ENCODE assay signal across 10 mouse cellular contexts in the genomic region with DNA sequence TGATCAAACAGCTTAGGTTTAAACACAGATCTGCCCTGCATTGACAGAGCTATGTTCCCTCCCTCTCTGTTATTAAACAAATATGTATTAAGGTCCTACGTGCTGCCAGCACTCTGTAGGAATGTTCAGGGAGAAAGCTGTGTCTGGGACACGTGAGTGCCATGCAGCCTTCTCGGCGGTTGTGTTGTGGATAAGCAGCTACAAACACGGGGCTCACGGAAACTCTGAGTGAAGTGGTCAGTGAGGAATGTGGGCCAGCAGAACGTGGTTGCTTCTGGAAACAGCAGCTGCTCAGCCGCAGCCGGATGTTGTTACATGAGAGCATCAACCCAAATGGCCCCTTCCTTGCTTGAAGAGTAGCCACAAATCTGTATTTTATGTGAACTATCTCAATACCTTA.
DNase-seq lines count a peak whose midpoint lies in the region; ATAC-seq and TF ChIP-seq lines count a peak whose summit lies in the region.
"Had no signal": no experiment of that assay in that cellular context is flagged by ENCODE, and none has a peak within 500 bp of the region (broad histone marks: within the 10 kb centered on the region; RNA-seq: fewer than 3 reads in every experiment).

No protein-coding gene starts in this region.

- H3K4me3 ChIP-seq in embryonic facial prominence, embryonic 15.5 days (replicated peaks): no peak overlapping the region
- H3K4me3 ChIP-seq in myocyte: no peak overlapping the region
- no peak overlapping the region for H3K4me3 ChIP-seq in forebrain, embryonic 15.5 days
- H3K4me3 ChIP-seq in hindbrain, embryonic 11.5 days (ENCODE audit: low read depth, low read length): no peak overlapping the region
- H3K4me3 ChIP-seq: midbrain, embryonic 10.5 days had no signal

- 16% methylated on average over 9 of the region's 9 CpGs for WGBS in embryonic facial prominence, embryonic 15.5 days
- WGBS in forebrain, embryonic 15.5 days: 83% methylated on average over 9 of the region's 9 CpGs
- 77% methylated on average over 9 of the region's 9 CpGs for WGBS in hindbrain, embryonic 11.5 days

- H3ac ChIP-seq in myocyte (ENCODE audit: control insufficient read depth, insufficient read length): no peak overlapping the region

- no peak overlapping the region for H3K9ac ChIP-seq in embryonic facial prominence, embryonic 15.5 days
- H3K9ac ChIP-seq in forebrain, embryonic 15.5 days (replicated peaks): no peak overlapping the region
- no peak overlapping the region for H3K9ac ChIP-seq in hindbrain, embryonic 11.5 days (ENCODE audit: low read depth, low read length)

- no peaks in the 10 kb centered on the region for H3K36me3 ChIP-seq in embryonic facial prominence, embryonic 15.5 days
- no peaks in the 10 kb centered on the region for H3K36me3 ChIP-seq in myocyte (ENCODE audit: control insufficient read depth, insufficient read depth)
- no peaks in the 10 kb centered on the region for H3K36me3 ChIP-seq in forebrain, embryonic 15.5 days
- no peaks in the 10 kb centered on the region for H3K36me3 ChIP-seq in hindbrain, embryonic 11.5 days (ENCODE audit: control insufficient read depth, insufficient read depth, low read length)
- H3K36me3 ChIP-seq: midbrain, embryonic 10.5 days had no signal

- no peaks in the 10 kb centered on the region for H3K27me3 ChIP-seq in embryonic facial prominence, embryonic 15.5 days
- no peaks in the 10 kb centered on the region for H3K27me3 ChIP-seq in myocyte (ENCODE audit: control insufficient read depth, insufficient read depth, insufficient read length)
- no peaks in the 10 kb centered on the region for H3K27me3 ChIP-seq in forebrain, embryonic 15.5 days
- H3K27me3 ChIP-seq in hindbrain, embryonic 11.5 days (ENCODE audit: control insufficient read depth, insufficient read depth, low read length): no peaks in the 10 kb centered on the region

- DNase-seq in CD4-positive, CD25-positive, alpha-beta regulatory T cell, adult 2 months (ENCODE audit: low read depth, low spot score): peak; percentile 14
- peak; percentile 49 for DNase-seq in kidney, postnatal 10 days
- DNase-seq in B cell, adult 2 months: no peak
- DNase-seq in hindbrain, embryonic 11.5 days (ENCODE audit: low spot score): no peak
- DNase-seq: adrenal gland, postnatal 10 days had no signal

- H3K4me1 ChIP-seq in embryonic facial prominence, embryonic 15.5 days: no peaks in the 10 kb centered on the region; the same call in 1 of the 2 replicates
- peaks cover 4% of the 10 kb centered on the region; the same call in 1 of the 2 replicates for H3K4me1 ChIP-seq in forebrain, embryonic 15.5 days
- no peaks in the 10 kb centered on the region for H3K4me1 ChIP-seq in hindbrain, embryonic 11.5 days (replicated peaks; ENCODE audit: control insufficient read depth, insufficient read depth, low read length)

- no peak overlapping the region for H3K27ac ChIP-seq in embryonic facial prominence, embryonic 15.5 days (replicated peaks)
- H3K27ac ChIP-seq in forebrain, embryonic 15.5 days (replicated peaks): no peak overlapping the region
- no peak overlapping the region for H3K27ac ChIP-seq in hindbrain, embryonic 11.5 days (ENCODE audit: low read depth, low read length)
- H3K27ac ChIP-seq: midbrain, embryonic 10.5 days had no signal

- ATAC-seq in CD4-positive, CD25-positive, alpha-beta regulatory T cell, adult 4 months: no peak
- ATAC-seq in embryonic facial prominence, embryonic 15.5 days (ENCODE audit: insufficient number of reproducible peaks, low FRiP score, low TSS enrichment, low read depth): peak; percentile 61; the same call in 1 of the 2 replicates
- ATAC-seq in forebrain, embryonic 15.5 days (replicated peaks): no peak
- no peak for ATAC-seq in hindbrain, embryonic 11.5 days (ENCODE audit: low FRiP score)

- no peaks in the 10 kb centered on the region for H3K9me3 ChIP-seq in embryonic facial prominence, embryonic 15.5 days (replicated peaks)
- H3K9me3 ChIP-seq in forebrain, embryonic 15.5 days: no peaks in the 10 kb centered on the region
- H3K9me3 ChIP-seq in hindbrain, embryonic 11.5 days (ENCODE audit: control insufficient read depth, low read length): no peaks in the 10 kb centered on the region
- H3K9me3 ChIP-seq: midbrain, embryonic 10.5 days had no signal

- no peak overlapping the region for H3K4me2 ChIP-seq in embryonic facial prominence, embryonic 15.5 days (replicated peaks)
- peak overlapping the region; percentile 70 for H3K4me2 ChIP-seq in myocyte (ENCODE audit: low read depth)
- H3K4me2 ChIP-seq in forebrain, embryonic 15.5 days (replicated peaks): no peak overlapping the region
- no peak overlapping the region for H3K4me2 ChIP-seq in hindbrain, embryonic 11.5 days (replicated peaks; ENCODE audit: low read depth, low read length)

- no peak for TF ChIP-seq POLR2A in myocyte (IDR thresholded peaks at IDR 0.05; ENCODE audit: insufficient read length, low read depth)

- H3K79me2 ChIP-seq in myocyte (ENCODE audit: control insufficient read depth, insufficient read depth): no peaks in the 10 kb centered on the region

TF ChIP-seq in myocyte, 11 proteins besides CTCF, POLR2A, EP300 and RAD21:
- TF ChIP-seq REST (IDR thresholded peaks at IDR 0.05; ENCODE audit: insufficient read depth, insufficient read length): no peak
- TF ChIP-seq MAX (IDR thresholded peaks at IDR 0.05; ENCODE audit: low read depth): no peak
- TF ChIP-seq MYOD1 (IDR thresholded peaks at IDR 0.05; ENCODE audit: control insufficient read depth in 1 of 3, insufficient read length in 2 of 3, low read depth in 2 of 3): peak; percentile 72 to 98 (median 95)
- no peak for TF ChIP-seq POLR2AphosphoS2 (IDR thresholded peaks at IDR 0.05; ENCODE audit: insufficient read length, low read depth)
- no peak for TF ChIP-seq CEBPB (IDR thresholded peaks at IDR 0.05; ENCODE audit: insufficient read depth, poor library complexity, severe bottlenecking)
- no peak for TF ChIP-seq SRF (IDR thresholded peaks at IDR 0.05; ENCODE audit: control insufficient read depth, insufficient read length, low read depth)
- TF ChIP-seq TCF3 (IDR thresholded peaks at IDR 0.05; ENCODE audit: insufficient read length, low read depth): peak; percentile 87
- peak; percentile 84 to 94 (median 91) for TF ChIP-seq MYOG (IDR thresholded peaks at IDR 0.05; ENCODE audit: control insufficient read depth in 1 of 3, insufficient read depth in 1 of 3, insufficient read length in 2 of 3, low read depth in 2 of 3)
- TF ChIP-seq TCF12 (IDR thresholded peaks at IDR 0.05; ENCODE audit: insufficient read depth, poor library complexity, severe bottlenecking): peak; percentile 40
- no peak for TF ChIP-seq E2F4 (IDR thresholded peaks at IDR 0.05; ENCODE audit: insufficient read depth)
- peak; percentile 46 for TF ChIP-seq USF1 (IDR thresholded peaks at IDR 0.05; ENCODE audit: low read depth)

Comparison
In these comparisons a context has a peak if more than half of its experiments do, and no peak if none do; other contexts are left out.
1. DNase-seq: peak in CD4-positive, CD25-positive, alpha-beta regulatory T cell, adult 2 months (single experiment) and kidney, postnatal 10 days (single experiment); none in B cell, adult 2 months (0 of 2) and hindbrain, embryonic 11.5 days (single experiment).